Mouse (Mus musculus) embryonic stem cell, embryonic (primary cell): ENCODE measurements at regions not wholly inside any gene's neighbourhood (a gene's known extent, or its start where the extent isn't known, plus 50 kb on each side); places are given as distances from the start of the nearest gene placed in this dataset.

ENCODE experiments used
- CTCF ChIA-PET, 4 experiments: fragments of 300-600 bp in 2 of 4; fragments of 350-600 bp in 2 of 4; sonication (Branson Sonifier 250); formaldehyde crosslinking; loops; one replicate each; lab custom pipeline; 2022; ENCODE audit warnings: inconsistent platforms in 2 of 4; lab: Charles Lee
- POLR2A ChIA-PET, 4 experiments: fragments of 300-600 bp in 2 of 4; fragments of 350-600 bp in 2 of 4; sonication (Branson Sonifier 250); formaldehyde crosslinking; loops; one replicate each; lab custom pipeline; 2022; ENCODE audit warnings: antibody characterized with exemption in 4 of 4, inconsistent platforms in 1 of 4; lab: Charles Lee

- CTCF ChIA-PET, result interaction anchor here in 3 of 4 experiments (0.5 to 1.4 kb wide), 7 partner anchors 11 to 470 kb away, joined by 3 to 9 read pairs (median 5); no protein-coding TSS in a partner anchor
- POLR2A ChIA-PET, result interaction anchor here in 2 of 4 experiments (0.6 to 1.6 kb wide), 3 partner anchors 9 to 350 kb away, joined by 3 to 5 read pairs (median 4); no protein-coding TSS in a partner anchor
Measured at GRCm38 (mm10) chr6:84364964-84365363, 228.7 kb downstream of the Cyp26b1 start.

GRCm38 (mm10) chr6:84362331-84362730, 231.4 kb downstream of the Cyp26b1 start:
- CTCF ChIA-PET, result interaction anchor here in 1 of 4 experiments (0.7 kb wide), 1 partner anchor 176 kb away, joined by 3 read pairs; no protein-coding TSS in a partner anchor
- POLR2A ChIA-PET, result no interaction called here

- CTCF ChIA-PET, result no interaction called here
- POLR2A ChIA-PET, result no interaction called here
Measured at GRCm38 (mm10) chr6:84357911-84358310, 235.8 kb downstream of the Cyp26b1 start.

GRCm38 (mm10) chr6:84353425-84354220, 240.1 kb downstream of the Cyp26b1 start:
- ChIA-PET POLR2A (interaction anchor here in 1 of 4 experiments (0.7 kb wide), 1 partner anchor 483 kb away, joined by 3 read pairs; no protein-coding TSS in a partner anchor), CTCF (no interaction called here)

GRCm38 (mm10) chr6:84344936-84345335, 248.8 kb downstream of the Cyp26b1 start:
- CTCF ChIA-PET, result interaction anchor here in 2 of 4 experiments (0.7 to 1.4 kb wide), 2 partner anchors 22 to 27 kb away, joined by 3 read pairs; no protein-coding TSS in a partner anchor
- POLR2A ChIA-PET, result interaction anchor here in 1 of 4 experiments (0.9 kb wide), 1 partner anchor 11 kb away, joined by 3 read pairs; no protein-coding TSS in a partner anchor

- POLR2A ChIA-PET, result no interaction called here
Measured at GRCm38 (mm10) chr6:84333666-84334179, 260.0 kb downstream of the Cyp26b1 start.

GRCm38 (mm10) chr6:84329106-84329505, 264.6 kb downstream of the Cyp26b1 start:
- CTCF ChIA-PET, result interaction anchor here in 2 of 4 experiments (0.5 to 0.6 kb wide), 2 partner anchors 11 to 165 kb away, joined by 3 to 4 read pairs; no protein-coding TSS in a partner anchor
- POLR2A ChIA-PET, result no interaction called here

More at GRCm38 (mm10) chr6:84333666-84334179, 260.0 kb downstream of the Cyp26b1 start:
- CTCF ChIA-PET, result no interaction called here

- ChIA-PET CTCF (no interaction called here), POLR2A (no interaction called here)
Measured at GRCm38 (mm10) chr6:84328030-84328390, 265.7 kb downstream of the Cyp26b1 start.

GRCm38 (mm10) chr6:84327306-84328029, 266.2 kb downstream of the Cyp26b1 start:
- ChIA-PET CTCF (no interaction called here), POLR2A (no interaction called here)

GRCm38 (mm10) chr6:84325384-84326114, 268.2 kb downstream of the Cyp26b1 start:
- ChIA-PET CTCF (no interaction called here), POLR2A (no interaction called here)

- ChIA-PET POLR2A (no interaction called here), CTCF (interaction anchor here in 1 of 4 experiments (0.5 kb wide), 1 partner anchor 8 kb away, joined by 3 read pairs; no protein-coding TSS in a partner anchor)
Measured at GRCm38 (mm10) chr6:84324185-84324584, 269.5 kb downstream of the Cyp26b1 start.

- ChIA-PET CTCF (interaction anchor here in 2 of 4 experiments (1.0 to 1.8 kb wide), 5 partner anchors 61 to 266 kb away, joined by 3 to 5 read pairs (median 4); no protein-coding TSS in a partner anchor), POLR2A (no interaction called here)
Measured at GRCm38 (mm10) chr6:84322528-84322927, 271.2 kb downstream of the Cyp26b1 start.

- ChIA-PET CTCF (interaction anchor here (0.6 to 2.5 kb wide), 12 partner anchors 10 to 834 kb away, joined by 3 to 13 read pairs (median 4); no protein-coding TSS in a partner anchor), POLR2A (no interaction called here)
Measured at GRCm38 (mm10) chr6:84320586-84320985, 273.1 kb downstream of the Cyp26b1 start.

- POLR2A ChIA-PET, result interaction anchor here in 1 of 4 experiments (0.5 kb wide), 1 partner anchor 147 kb away, joined by 7 read pairs; no protein-coding TSS in a partner anchor
- CTCF ChIA-PET, result interaction anchor here in 3 of 4 experiments (0.5 to 1.8 kb wide), 3 partner anchors 224 to 270 kb away, joined by 5 to 12 read pairs (median 5); no protein-coding TSS in a partner anchor
Measured at GRCm38 (mm10) chr6:84318774-84319173, 274.9 kb downstream of the Cyp26b1 start.

- ChIA-PET CTCF (interaction anchor here in 3 of 4 experiments (0.5 to 1.8 kb wide), 9 partner anchors 16 to 1216 kb away, joined by 3 to 12 read pairs (median 4); no protein-coding TSS in a partner anchor), POLR2A (no interaction called here)
Measured at GRCm38 (mm10) chr6:84317026-84317425, 276.7 kb downstream of the Cyp26b1 start.

GRCm38 (mm10) chr6:84315175-84315912, 278.4 kb downstream of the Cyp26b1 start:
- CTCF ChIA-PET, result interaction anchor here in 2 of 4 experiments (0.6 to 2.6 kb wide), 5 partner anchors 9 to 541 kb away, joined by 3 to 6 read pairs (median 3); no protein-coding TSS in a partner anchor

GRCm38 (mm10) chr6:84313797-84314196, 279.9 kb downstream of the Cyp26b1 start:
- ChIA-PET POLR2A (no interaction called here), CTCF (interaction anchor here in 1 of 4 experiments (2.6 kb wide), 1 partner anchor 219 kb away, joined by 6 read pairs; no protein-coding TSS in a partner anchor)

More at GRCm38 (mm10) chr6:84315175-84315912, 278.4 kb downstream of the Cyp26b1 start:
- POLR2A ChIA-PET, result interaction anchor here in 1 of 4 experiments (1.7 kb wide), 1 partner anchor 12 kb away, joined by 6 read pairs; no protein-coding TSS in a partner anchor
